Mouse (Mus musculus): Measurements from ENCODE around the gene Pmfbp1. TPM values are rescaled to one million over a fixed set of nuclear protein-coding genes. Genes with fewer than 3 reads are reported as not detected.
A peak's percentile ranks its signal among the peaks of the same experiment; 100 is the strongest.

Gene Pmfbp1
- polyA plus RNA-seq, 1 experiment from 2014 or later = 4.7 TPM

DNA sequence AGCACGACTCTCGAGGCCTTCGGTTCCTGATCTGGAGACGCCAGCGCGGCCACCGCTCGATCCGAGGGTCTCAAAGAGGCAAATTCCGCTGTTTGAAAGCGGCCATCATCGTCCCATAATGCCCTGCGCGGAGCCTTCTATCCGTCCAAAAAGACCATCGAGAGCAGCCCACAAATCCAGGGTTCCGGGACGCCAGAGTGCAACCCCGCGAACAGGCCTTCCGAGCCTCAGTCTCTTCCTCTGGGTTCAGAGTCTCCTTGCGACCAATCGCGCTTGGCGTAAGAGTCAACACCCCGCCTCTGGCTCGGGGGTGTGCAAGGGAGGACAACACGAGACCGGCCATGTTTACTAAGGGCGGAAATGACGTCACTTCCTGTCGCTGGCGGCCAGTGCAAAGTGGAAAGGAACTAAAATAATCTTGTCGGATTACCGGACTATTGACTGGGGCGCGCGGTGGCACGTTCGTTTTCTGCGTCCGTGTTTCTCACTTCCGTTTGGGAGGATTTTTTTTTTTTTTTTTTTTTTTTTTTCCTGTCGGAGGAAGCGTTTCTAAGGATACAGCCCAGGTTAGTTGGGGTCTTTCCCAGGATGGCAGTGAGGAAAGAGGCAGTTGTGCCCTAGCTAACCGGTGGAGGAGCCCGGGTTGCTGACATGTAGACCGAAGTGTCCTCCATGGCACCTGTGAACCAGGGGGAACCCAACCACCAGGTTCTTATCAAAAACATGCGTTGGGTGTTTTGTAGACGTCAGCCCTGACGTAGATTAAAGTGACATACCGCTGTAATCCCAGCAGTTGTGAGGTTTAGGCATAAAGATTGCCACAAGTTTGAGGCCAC, 71.9 kb downstream of the Pmfbp1 start, which contains the start of the genes Dhx38 and Txnl4b:
Dhx38 (minus strand) TSS at position 364 of the 836 bp plus-strand sequence.
Txnl4b (plus strand) TSS at position 395 of the 836 bp plus-strand sequence.
- peak within 1 kb of the TSS; percentile 85 for H3K27ac ChIP-seq (ENCODE audit: low read depth, low read length)
- peak within 1 kb of the TSS; percentile 96 for H3K9ac ChIP-seq (ENCODE audit: low read depth, low read length)
- DNase-seq (ENCODE audit: low spot score) (peak; percentile 99), ATAC-seq (ENCODE audit: low FRiP score) (peak; percentile 99)
- peak within 1 kb of the TSS; percentile 55 for H3K4me2 ChIP-seq (replicated peaks; ENCODE audit: low read depth, low read length)
- under 1% methylated on average over 52 of the region's 52 CpGs for WGBS
- H3K9me3 ChIP-seq (ENCODE audit: control insufficient read depth, low read length) = no peaks in the 10 kb centered on the region
- H3K4me1 ChIP-seq (replicated peaks; ENCODE audit: control insufficient read depth, insufficient read depth, low read length) = no peaks in the 10 kb centered on the region
- H3K36me3 ChIP-seq (ENCODE audit: control insufficient read depth, insufficient read depth, low read length) = peaks cover 2% of the 10 kb centered on the region; the same call in 1 of the 2 replicates
- H3K4me3 ChIP-seq (ENCODE audit: low read depth, low read length) = peak within 1 kb of the TSS; percentile 92
- no peaks in the 10 kb centered on the region for H3K27me3 ChIP-seq (ENCODE audit: control insufficient read depth, insufficient read depth, low read length)

DNA sequence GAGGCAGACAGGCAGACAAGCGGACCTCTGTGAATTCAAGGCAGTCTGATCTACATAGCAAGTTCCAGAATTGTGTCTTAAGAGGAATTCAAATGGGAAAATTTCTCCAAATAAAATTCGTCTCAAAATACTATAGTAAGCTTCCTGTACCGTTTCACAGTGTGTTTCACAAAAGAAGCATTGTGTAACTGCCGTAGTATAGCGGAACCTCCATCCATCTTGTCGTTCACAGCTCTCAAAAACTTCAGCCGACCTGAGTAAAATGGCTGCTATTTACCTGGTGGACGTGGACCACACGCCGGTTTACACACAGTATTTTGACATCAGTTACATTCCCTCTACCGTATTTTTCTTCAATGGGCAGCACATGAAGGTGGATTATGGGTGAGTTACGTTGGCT, 77.3 kb downstream of the Pmfbp1 start:
- WGBS = 93% methylated on average over 12 of the region's 12 CpGs
- Histone ChIP-seq H3K4me2 (replicated peaks; ENCODE audit: low read depth, low read length) (no peak overlapping the region), H3K27ac (ENCODE audit: low read depth, low read length) (no peak overlapping the region), H3K4me1 (replicated peaks; ENCODE audit: control insufficient read depth, insufficient read depth, low read length) (no peaks in the 10 kb centered on the region), H3K4me3 (ENCODE audit: low read depth, low read length) (no peak overlapping the region), H3K36me3 (ENCODE audit: control insufficient read depth, insufficient read depth, low read length) (no peaks in the 10 kb centered on the region), H3K9ac (ENCODE audit: low read depth, low read length) (no peak overlapping the region), H3K9me3 (ENCODE audit: control insufficient read depth, low read length) (no peaks in the 10 kb centered on the region), H3K27me3 (ENCODE audit: control insufficient read depth, insufficient read depth, low read length) (no peaks in the 10 kb centered on the region)
- DNase-seq (ENCODE audit: low spot score) = no peak
- ATAC-seq (ENCODE audit: low FRiP score) = no peak

DNA sequence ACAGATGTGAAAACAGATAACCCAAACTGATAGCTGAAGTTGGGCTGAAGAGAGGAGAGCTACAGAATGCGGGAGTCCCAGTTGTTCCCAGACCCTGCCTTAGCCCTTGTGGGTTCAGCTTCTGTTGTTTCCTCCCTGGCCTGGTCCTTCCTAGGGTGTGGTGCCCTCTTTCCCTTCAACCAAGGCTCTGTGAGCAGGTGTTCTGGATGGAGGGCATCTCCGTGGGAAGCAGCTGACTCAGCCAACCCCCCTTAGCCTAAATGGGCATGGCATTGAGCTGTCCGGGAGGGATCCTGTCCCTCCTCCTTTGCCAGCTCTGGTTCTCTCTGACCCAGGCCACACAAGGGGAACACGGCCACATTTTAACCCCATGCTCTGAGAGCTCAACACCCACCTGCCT, 82.5 kb downstream of the Pmfbp1 start:
- no peaks in the 10 kb centered on the region for H3K4me1 ChIP-seq (replicated peaks; ENCODE audit: control insufficient read depth, insufficient read depth, low read length)
- no peaks in the 10 kb centered on the region for H3K27me3 ChIP-seq (ENCODE audit: control insufficient read depth, insufficient read depth, low read length)
- H3K4me3 ChIP-seq (ENCODE audit: low read depth, low read length) = no peak overlapping the region
- no peaks in the 10 kb centered on the region for H3K9me3 ChIP-seq (ENCODE audit: control insufficient read depth, low read length)
- H3K4me2 ChIP-seq (replicated peaks; ENCODE audit: low read depth, low read length) = no peak overlapping the region
- no peak overlapping the region for H3K9ac ChIP-seq (ENCODE audit: low read depth, low read length)
- H3K36me3 ChIP-seq (ENCODE audit: control insufficient read depth, insufficient read depth, low read length) = no peaks in the 10 kb centered on the region
- no peak for ATAC-seq (ENCODE audit: low FRiP score)
- 76% methylated on average over 4 of the region's 4 CpGs for WGBS
- no peak for DNase-seq (ENCODE audit: low spot score)
- H3K27ac ChIP-seq (ENCODE audit: low read depth, low read length) = no peak overlapping the region

DNA sequence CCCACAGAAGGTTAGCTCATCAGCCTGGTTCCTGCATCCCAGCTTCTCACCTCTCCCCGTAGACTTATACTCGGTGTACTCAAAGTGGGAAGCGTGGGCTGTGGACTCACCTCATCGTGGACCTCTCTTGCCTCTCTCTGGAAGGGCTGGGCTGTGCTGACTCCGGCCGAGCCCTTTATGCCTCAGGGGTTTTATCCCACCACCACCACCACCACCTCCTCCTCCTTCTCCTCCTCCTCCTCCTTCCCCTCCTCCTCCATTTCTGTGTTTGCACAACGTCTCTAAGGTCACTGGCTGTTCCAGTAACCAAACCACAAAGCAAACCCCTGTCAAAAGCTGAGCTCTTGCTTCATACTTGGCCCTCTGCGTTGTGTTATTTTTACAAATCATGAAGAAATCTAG, 85.1 kb downstream of the Pmfbp1 start, which contains the start of gene Hp:
Hp (minus strand) TSS at position 273 of the 402 bp plus-strand sequence.
- Histone ChIP-seq H3K4me2 (replicated peaks; ENCODE audit: low read depth, low read length) (no peak within 1 kb of the TSS), H3K4me1 (replicated peaks; ENCODE audit: control insufficient read depth, insufficient read depth, low read length) (no peaks in the 10 kb centered on the region), H3K4me3 (ENCODE audit: low read depth, low read length) (no peak within 1 kb of the TSS), H3K36me3 (ENCODE audit: control insufficient read depth, insufficient read depth, low read length) (no peaks in the 10 kb centered on the region), H3K9me3 (ENCODE audit: control insufficient read depth, low read length) (no peaks in the 10 kb centered on the region), H3K9ac (ENCODE audit: low read depth, low read length) (no peak within 1 kb of the TSS), H3K27me3 (ENCODE audit: control insufficient read depth, insufficient read depth, low read length) (no peaks in the 10 kb centered on the region), H3K27ac (ENCODE audit: low read depth, low read length) (no peak within 1 kb of the TSS)
- 76% methylated on average over 8 of the region's 8 CpGs for WGBS
- ATAC-seq (ENCODE audit: low FRiP score) = no peak
- DNase-seq (ENCODE audit: low spot score) = no peak

DNA sequence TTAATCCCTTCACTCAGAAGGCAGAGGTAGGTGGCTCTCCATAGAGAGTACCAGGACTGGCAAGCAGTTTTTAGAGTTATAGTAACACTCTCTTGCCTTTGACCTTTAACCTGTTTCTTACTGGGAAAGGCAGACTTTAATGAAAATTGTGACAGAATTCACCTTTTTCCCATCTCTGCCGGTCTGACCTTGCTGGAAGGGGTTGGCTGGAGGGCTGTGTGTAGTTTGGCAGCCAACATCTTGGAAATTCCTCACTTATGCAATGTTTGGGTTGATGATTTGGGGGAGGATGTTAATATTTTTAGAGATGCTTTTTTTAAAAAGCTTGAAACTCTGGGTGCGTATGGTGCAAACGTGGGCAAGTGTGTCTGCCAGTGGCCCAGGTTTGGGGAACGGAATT, 90.5 kb downstream of the Pmfbp1 start:
- no peaks in the 10 kb centered on the region for H3K9me3 ChIP-seq (ENCODE audit: control insufficient read depth, low read length)
- H3K4me3 ChIP-seq (ENCODE audit: low read depth, low read length) = no peak overlapping the region
- H3K4me1 ChIP-seq (replicated peaks; ENCODE audit: control insufficient read depth, insufficient read depth, low read length) = no peaks in the 10 kb centered on the region
- ATAC-seq (ENCODE audit: low FRiP score) (no peak), DNase-seq (ENCODE audit: low spot score) (no peak)
- no peak overlapping the region for H3K9ac ChIP-seq (ENCODE audit: low read depth, low read length)
- no peaks in the 10 kb centered on the region for H3K36me3 ChIP-seq (ENCODE audit: control insufficient read depth, insufficient read depth, low read length)
- no peak overlapping the region for H3K27ac ChIP-seq (ENCODE audit: low read depth, low read length)
- no peaks in the 10 kb centered on the region for H3K27me3 ChIP-seq (ENCODE audit: control insufficient read depth, insufficient read depth, low read length)
- H3K4me2 ChIP-seq (replicated peaks; ENCODE audit: low read depth, low read length) = no peak overlapping the region
- WGBS = 85% methylated on average over 4 of the region's 4 CpGs

DNA sequence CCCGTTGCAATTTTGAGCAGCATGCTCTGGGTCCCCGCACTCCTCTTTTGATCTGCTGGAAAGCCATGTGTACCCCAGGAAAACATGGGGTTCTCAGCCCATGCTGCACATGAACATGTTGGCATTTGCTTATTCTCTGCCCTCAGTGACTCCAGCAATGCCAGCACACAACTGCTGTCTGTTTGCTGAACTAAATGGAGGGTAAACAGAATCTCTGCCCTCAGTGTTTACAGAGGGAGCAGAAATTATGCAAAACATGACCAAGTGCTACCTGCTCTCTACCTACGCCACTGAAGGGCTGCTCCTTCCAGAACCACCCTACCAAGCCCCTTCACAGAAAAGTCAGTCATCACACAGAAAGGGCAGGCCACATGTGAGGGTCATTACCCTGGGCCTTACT, 91.0 kb downstream of the Pmfbp1 start:
- ATAC-seq (ENCODE audit: low FRiP score) = no peak
- Histone ChIP-seq H3K27me3 (ENCODE audit: control insufficient read depth, insufficient read depth, low read length) (no peaks in the 10 kb centered on the region), H3K36me3 (ENCODE audit: control insufficient read depth, insufficient read depth, low read length) (no peaks in the 10 kb centered on the region), H3K4me3 (ENCODE audit: low read depth, low read length) (no peak overlapping the region), H3K4me1 (replicated peaks; ENCODE audit: control insufficient read depth, insufficient read depth, low read length) (no peaks in the 10 kb centered on the region), H3K4me2 (replicated peaks; ENCODE audit: low read depth, low read length) (no peak overlapping the region), H3K9ac (ENCODE audit: low read depth, low read length) (no peak overlapping the region), H3K9me3 (ENCODE audit: control insufficient read depth, low read length) (no peaks in the 10 kb centered on the region), H3K27ac (ENCODE audit: low read depth, low read length) (no peak overlapping the region)
- no peak for DNase-seq (ENCODE audit: low spot score)
- 90% methylated on average over 3 of the region's 3 CpGs for WGBS

DNA sequence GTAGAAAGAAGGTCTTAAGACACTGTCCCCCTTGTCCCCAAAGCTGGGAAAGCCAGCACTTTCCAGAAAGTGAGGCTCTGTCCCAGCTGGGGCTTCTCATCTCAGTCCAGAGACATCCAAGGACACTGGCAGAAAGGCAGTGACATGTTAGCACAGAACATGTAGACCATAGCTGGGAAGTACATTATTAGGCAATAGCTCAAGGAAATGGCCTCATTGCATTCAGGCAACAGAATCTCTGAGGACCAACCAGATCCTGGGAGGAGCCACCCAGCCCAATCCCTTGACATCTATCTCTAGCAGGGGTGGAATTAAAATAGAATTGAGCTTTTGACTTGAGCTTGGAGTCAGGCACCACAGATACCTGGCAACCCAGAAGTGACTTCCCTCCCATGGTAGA, 91.8 kb downstream of the Pmfbp1 start:
- Histone ChIP-seq H3K36me3 (ENCODE audit: control insufficient read depth, insufficient read depth, low read length) (no peaks in the 10 kb centered on the region), H3K9me3 (ENCODE audit: control insufficient read depth, low read length) (no peaks in the 10 kb centered on the region), H3K27me3 (ENCODE audit: control insufficient read depth, insufficient read depth, low read length) (no peaks in the 10 kb centered on the region), H3K4me2 (replicated peaks; ENCODE audit: low read depth, low read length) (no peak overlapping the region), H3K4me1 (replicated peaks; ENCODE audit: control insufficient read depth, insufficient read depth, low read length) (no peaks in the 10 kb centered on the region), H3K9ac (ENCODE audit: low read depth, low read length) (no peak overlapping the region), H3K4me3 (ENCODE audit: low read depth, low read length) (no peak overlapping the region), H3K27ac (ENCODE audit: low read depth, low read length) (no peak overlapping the region)
- DNase-seq (ENCODE audit: low spot score) = no peak
- ATAC-seq (ENCODE audit: low FRiP score) = no peak

DNA sequence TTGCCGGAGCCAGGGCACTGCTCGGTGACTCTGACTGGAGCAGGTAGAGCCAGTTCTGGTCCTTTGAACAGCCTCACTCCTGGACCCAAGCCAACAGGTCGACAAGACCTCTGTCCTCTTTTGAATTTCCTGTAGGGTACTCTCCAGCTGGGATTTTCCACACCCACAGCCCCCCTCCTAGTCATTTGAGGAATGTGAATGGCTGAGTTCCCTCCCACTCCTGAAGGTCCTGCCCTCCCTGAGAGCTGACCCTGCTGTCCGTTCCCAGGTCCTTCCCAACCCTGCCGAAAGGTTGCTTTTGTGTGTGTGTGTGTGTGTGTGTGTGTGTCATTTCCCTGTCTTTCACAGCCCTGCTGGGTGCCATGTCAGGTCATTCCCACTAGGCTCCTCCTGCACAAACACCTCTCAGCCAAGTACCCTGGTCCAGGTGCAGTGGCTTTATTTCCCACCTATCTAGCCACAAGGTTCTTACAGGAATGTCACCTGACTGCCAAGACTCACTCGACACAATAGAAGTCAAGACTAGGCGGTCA, 93.2 kb downstream of the Pmfbp1 start:
- Histone ChIP-seq H3K27ac (ENCODE audit: low read depth, low read length) (no peak overlapping the region), H3K4me3 (ENCODE audit: low read depth, low read length) (no peak overlapping the region), H3K4me2 (replicated peaks; ENCODE audit: low read depth, low read length) (no peak overlapping the region), H3K36me3 (ENCODE audit: control insufficient read depth, insufficient read depth, low read length) (no peaks in the 10 kb centered on the region), H3K9ac (ENCODE audit: low read depth, low read length) (no peak overlapping the region), H3K4me1 (replicated peaks; ENCODE audit: control insufficient read depth, insufficient read depth, low read length) (no peaks in the 10 kb centered on the region), H3K27me3 (ENCODE audit: control insufficient read depth, insufficient read depth, low read length) (no peaks in the 10 kb centered on the region), H3K9me3 (ENCODE audit: control insufficient read depth, low read length) (no peaks in the 10 kb centered on the region)
- DNase-seq (ENCODE audit: low spot score) (no peak), ATAC-seq (ENCODE audit: low FRiP score) (no peak)
- 67% methylated on average over 7 of the region's 7 CpGs for WGBS

DNA sequence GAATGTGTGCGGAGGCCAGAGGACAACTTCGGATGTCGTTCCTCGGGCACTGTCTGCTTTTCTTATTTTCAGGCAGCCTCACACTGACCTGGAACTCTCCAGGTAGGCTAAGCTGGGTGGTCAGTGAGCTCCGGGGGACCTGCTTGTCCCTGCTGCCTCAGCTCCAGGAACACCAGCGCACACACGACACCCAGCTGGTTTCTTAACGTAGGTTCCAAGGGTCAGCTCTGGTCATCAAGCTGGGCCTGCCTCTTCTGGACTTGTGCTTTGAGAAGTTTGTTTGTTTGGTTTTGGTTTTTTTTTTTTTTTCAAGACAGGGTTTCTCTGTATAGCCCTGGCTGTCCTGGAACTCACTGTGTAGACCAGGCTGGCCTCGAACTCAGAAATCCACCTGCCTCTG, 97.1 kb downstream of the Pmfbp1 start:
- H3K4me1 ChIP-seq (replicated peaks; ENCODE audit: control insufficient read depth, insufficient read depth, low read length) = no peaks in the 10 kb centered on the region
- H3K27me3 ChIP-seq (ENCODE audit: control insufficient read depth, insufficient read depth, low read length) = no peaks in the 10 kb centered on the region
- no peak overlapping the region for H3K27ac ChIP-seq (ENCODE audit: low read depth, low read length)
- DNase-seq (ENCODE audit: low spot score) (no peak), ATAC-seq (ENCODE audit: low FRiP score) (no peak)
- no peak overlapping the region for H3K4me2 ChIP-seq (replicated peaks; ENCODE audit: low read depth, low read length)
- no peak overlapping the region for H3K4me3 ChIP-seq (ENCODE audit: low read depth, low read length)
- no peaks in the 10 kb centered on the region for H3K36me3 ChIP-seq (ENCODE audit: control insufficient read depth, insufficient read depth, low read length)
- H3K9me3 ChIP-seq (ENCODE audit: control insufficient read depth, low read length) = no peaks in the 10 kb centered on the region
- no peak overlapping the region for H3K9ac ChIP-seq (ENCODE audit: low read depth, low read length)
- WGBS = 84% methylated on average over 9 of the region's 9 CpGs

All from hindbrain, embryonic 11.5 days (tissue).